Mouse (Mus musculus) intestine, embryonic 16.5 days (tissue): Measurements from ENCODE around the gene Map3k3. TPM values are rescaled to one million over a fixed set of nuclear protein-coding genes. Genes with fewer than 3 reads are reported as not detected.

ENCODE experiments used
- ATAC-seq: fragments of 200-750 bp; cut with Nextera tagmentation; 2 replicates; pipeline ENCODE4 v1.8.0; 2017; ENCODE audit warnings: moderate TSS enrichment, moderate library complexity
- H3K27ac ChIP-seq: fragments of 300-500 bp; sonication (generic); 2 replicates; pipeline ENCODE4 v1.5.1; 2014; ENCODE audit warnings: mild to moderate bottlenecking, low read length
- H3K27me3 ChIP-seq: fragments of 300-500 bp; sonication (generic); replicated peaks from 2 replicates; pipeline ENCODE4 v1.6.1; 2014; ENCODE audit warnings: low read length, control low read depth, mixed read lengths; ENCODE audit not compliant: control insufficient read depth, insufficient read depth
- H3K36me3 ChIP-seq: fragments of 300-500 bp; sonication (generic); 2 replicates; pipeline ENCODE4 v1.6.1; 2014; ENCODE audit warnings: low read length, control low read depth; ENCODE audit not compliant: control insufficient read depth, insufficient read depth
- H3K4me1 ChIP-seq: fragments of 300-500 bp; sonication (generic); 2 replicates; pipeline ENCODE4 v1.6.1; 2014; ENCODE audit warnings: low read length, control low read depth, mixed read lengths; ENCODE audit not compliant: control insufficient read depth, insufficient read depth
- H3K4me2 ChIP-seq: fragments of 300-500 bp; sonication (generic); 2 replicates; pipeline ENCODE4 v1.6.1; 2014; ENCODE audit warnings: low read depth, low read length, control low read depth
- H3K4me3 ChIP-seq: fragments of 300-500 bp; sonication (generic); 2 replicates; pipeline ENCODE4 v1.5.1; 2014; ENCODE audit warnings: mild to moderate bottlenecking, low read length
- H3K9ac ChIP-seq: fragments of 300-500 bp; sonication (generic); 2 replicates; pipeline ENCODE4 v1.6.1; 2014; ENCODE audit warnings: low read depth, low read length
- H3K9me3 ChIP-seq: fragments of 300-500 bp; sonication (generic); 2 replicates; pipeline ENCODE4 v1.6.1; 2016; ENCODE audit warnings: low read length, control low read depth; ENCODE audit not compliant: control insufficient read depth
- WGBS: fragments of 180-500 bp; shearing (Covaris S2); extraction: QIAGEN DNeasy Blood & Tissue Kit; methylation state at CpG from one replicate; pipeline ENCODE4 v1.1.7; 2014; 5-methylcytosine and 5-hydroxymethylcytosine counted together
- polyA plus RNA-seq: library from polyadenylated mRNA; unstranded; fragments of >200 nt; fragmentation: Nextera tagmentation; extraction: Ambion mirVana; gene quantifications from 2 replicates; pipeline ENCODE4 v1.2.1, GENCODE M21; 2015

Map3k3 gene
- 5.7 and 6.1 TPM in 2 replicates for polyA plus RNA-seq

- peak; percentile 99 for ATAC-seq
- under 1% methylated on average over 69 of the region's 69 CpGs for WGBS
- Histone ChIP-seq H3K9ac (peak within 1 kb of the TSS; percentile 94), H3K27ac (peak within 1 kb of the TSS; percentile 98), H3K9me3 (no peaks in the 10 kb centered on the region), H3K27me3 (no peaks in the 10 kb centered on the region), H3K4me1 (peaks cover 9% of the 10 kb centered on the region; the same call in 1 of the 2 replicates), H3K4me3 (peak within 1 kb of the TSS; percentile 96), H3K4me2 (peak within 1 kb of the TSS; percentile 84), H3K36me3 (no peaks in the 10 kb centered on the region)
Measured at GRCm38 (mm10) chr11:106083708-106084701, at the start of gene Map3k3. Gene Map3k3 (plus strand): TSS chr11:106084613.

DNA sequence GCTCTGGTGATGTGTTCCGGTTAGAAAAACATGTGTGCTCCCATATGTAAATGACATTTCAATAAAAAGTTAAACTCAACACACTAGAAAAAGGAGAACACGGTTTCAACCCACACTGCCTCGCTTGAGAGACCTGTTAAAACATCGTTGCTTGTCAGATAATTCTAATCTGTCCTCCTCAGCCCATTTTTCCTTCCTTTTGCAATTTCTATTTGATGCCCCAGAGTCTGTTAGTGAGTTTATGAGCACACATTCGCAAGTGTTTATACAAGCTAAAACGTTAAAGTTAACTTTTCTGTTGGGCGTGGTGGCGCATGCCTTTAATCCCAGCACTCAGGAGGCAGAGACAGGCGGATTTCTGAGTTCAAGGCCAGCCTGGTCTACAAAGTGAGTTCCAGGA, 49.4 kb upstream of the Map3k3 start:
- peaks cover 13% of the 10 kb centered on the region for H3K4me1 ChIP-seq
- no peaks in the 10 kb centered on the region for H3K27me3 ChIP-seq
- no peak overlapping the region for H3K9ac ChIP-seq
- no peak overlapping the region for H3K4me3 ChIP-seq
- no peak for ATAC-seq
- no peak overlapping the region for H3K4me2 ChIP-seq
- no peaks in the 10 kb centered on the region for H3K36me3 ChIP-seq
- H3K9me3 ChIP-seq = no peaks in the 10 kb centered on the region
- 84% methylated on average over 9 of the region's 9 CpGs for WGBS
- no peak overlapping the region for H3K27ac ChIP-seq

- Histone ChIP-seq H3K9ac (peak within 1 kb of the TSS; percentile 97), H3K4me2 (peak within 1 kb of the TSS; percentile 86), H3K27ac (peak within 1 kb of the TSS; percentile 89), H3K4me3 (peak within 1 kb of the TSS; percentile 99), H3K36me3 (no peaks in the 10 kb centered on the region), H3K27me3 (no peaks in the 10 kb centered on the region), H3K4me1 (peaks cover 13% of the 10 kb centered on the region), H3K9me3 (no peaks in the 10 kb centered on the region)
- WGBS = under 1% methylated on average over 66 of the region's 66 CpGs
- peak; percentile 99 for ATAC-seq
Measured at GRCm38 (mm10) chr11:106036548-106037417, 47.6 kb upstream of the Map3k3 start, which contains the start of gene Dcaf7. Gene Dcaf7 (plus strand): TSS chr11:106036872.

DNA sequence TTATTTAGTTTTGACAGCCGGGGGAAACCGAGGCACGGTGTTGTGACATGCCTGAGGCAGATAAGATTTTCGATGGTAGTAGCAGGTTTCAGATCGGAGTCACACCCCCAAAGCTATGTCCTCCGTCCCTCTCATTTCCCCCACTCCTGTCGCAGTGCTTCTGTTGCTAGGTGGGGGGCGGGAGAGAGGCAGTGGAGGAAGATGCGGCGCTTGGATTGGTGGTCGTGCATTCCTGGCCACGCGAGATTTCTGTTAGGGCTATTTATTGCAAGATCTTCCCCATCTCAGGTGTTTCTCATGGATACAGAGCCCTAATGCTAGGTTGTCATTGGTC, 47.0 kb upstream of the Map3k3 start:
- Histone ChIP-seq H3K9me3 (no peaks in the 10 kb centered on the region), H3K36me3 (no peaks in the 10 kb centered on the region), H3K27me3 (no peaks in the 10 kb centered on the region), H3K4me2 (peak overlapping the region; percentile 86), H3K27ac (peak overlapping the region; percentile 89), H3K4me1 (peaks cover 13% of the 10 kb centered on the region), H3K9ac (peak overlapping the region; percentile 97), H3K4me3 (peak overlapping the region; percentile 99)
- under 1% methylated on average over 13 of the region's 13 CpGs for WGBS
- no peak for ATAC-seq

DNA sequence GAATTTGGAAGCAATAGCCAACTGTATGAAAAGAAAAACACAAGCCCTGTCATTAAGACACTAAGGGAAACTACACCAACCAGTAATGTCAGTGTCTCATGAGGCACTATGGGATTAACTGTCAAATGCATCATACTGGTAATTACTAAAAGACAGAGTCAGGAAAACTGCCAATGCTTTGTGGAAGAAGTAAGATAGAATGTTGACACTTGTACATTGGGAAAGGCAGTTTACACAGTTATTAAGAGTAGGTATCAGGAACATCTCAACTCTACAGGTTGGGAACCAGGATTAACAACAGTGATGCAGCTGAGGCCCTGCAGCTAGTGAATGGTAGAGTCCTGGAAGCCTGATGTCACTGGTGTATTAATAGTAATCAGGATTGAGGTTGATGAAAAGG, 40.1 kb upstream of the Map3k3 start:
- H3K4me1 ChIP-seq = no peaks in the 10 kb centered on the region
- H3K9ac ChIP-seq = no peak overlapping the region
- no peaks in the 10 kb centered on the region for H3K27me3 ChIP-seq
- H3K4me2 ChIP-seq = no peak overlapping the region
- H3K9me3 ChIP-seq = no peaks in the 10 kb centered on the region
- H3K36me3 ChIP-seq = peaks cover 6% of the 10 kb centered on the region; the same call in 1 of the 2 replicates
- ATAC-seq = no peak
- no peak overlapping the region for H3K4me3 ChIP-seq
- 0 out of 2 replicates have a peak overlapping the region, but pooled peaks have one; percentile 37 for H3K27ac ChIP-seq

DNA sequence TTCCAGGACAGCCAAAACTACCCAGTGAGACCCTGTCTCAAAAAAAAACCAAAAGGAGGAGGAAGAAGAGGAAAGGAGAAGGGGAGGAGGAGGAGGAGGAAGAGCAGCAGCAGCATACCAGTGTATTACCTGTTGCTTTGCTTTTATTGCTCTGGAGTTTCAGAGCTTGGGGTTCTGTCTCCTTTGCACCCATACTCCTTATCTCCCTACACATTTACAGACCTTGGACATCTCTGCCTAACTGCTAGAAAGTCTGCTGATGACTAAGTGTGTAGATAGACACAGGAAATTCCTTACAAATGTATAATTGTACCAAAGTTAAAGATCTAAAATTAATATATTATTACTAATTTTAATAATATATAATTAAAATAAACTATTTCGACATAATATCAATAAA, 39.2 kb upstream of the Map3k3 start:
- no peaks in the 10 kb centered on the region for H3K27me3 ChIP-seq
- H3K4me1 ChIP-seq = no peaks in the 10 kb centered on the region
- H3K9ac ChIP-seq = no peak overlapping the region
- H3K4me2 ChIP-seq = no peak overlapping the region
- WGBS = 94% methylated on average over 1 of the region's 1 CpGs
- peak overlapping the region; percentile 37; the same call in 1 of the 2 replicates for H3K27ac ChIP-seq
- H3K9me3 ChIP-seq = no peaks in the 10 kb centered on the region
- H3K36me3 ChIP-seq = peaks cover 6% of the 10 kb centered on the region; the same call in 1 of the 2 replicates
- ATAC-seq = peak; percentile 75
- no peak overlapping the region for H3K4me3 ChIP-seq

- H3K4me2 ChIP-seq = no peak overlapping the region
- peaks cover 6% of the 10 kb centered on the region; the same call in 1 of the 2 replicates for H3K36me3 ChIP-seq
- 94% methylated on average over 3 of the region's 3 CpGs for WGBS
- H3K27ac ChIP-seq = no peak overlapping the region
- H3K9ac ChIP-seq = no peak overlapping the region
- no peaks in the 10 kb centered on the region for H3K4me1 ChIP-seq
- no peaks in the 10 kb centered on the region for H3K9me3 ChIP-seq
- H3K27me3 ChIP-seq = no peaks in the 10 kb centered on the region
- H3K4me3 ChIP-seq = no peak overlapping the region
- ATAC-seq = no peak
Measured at GRCm38 (mm10) chr11:106045780-106046179, 38.6 kb upstream of the Map3k3 start.

DNA sequence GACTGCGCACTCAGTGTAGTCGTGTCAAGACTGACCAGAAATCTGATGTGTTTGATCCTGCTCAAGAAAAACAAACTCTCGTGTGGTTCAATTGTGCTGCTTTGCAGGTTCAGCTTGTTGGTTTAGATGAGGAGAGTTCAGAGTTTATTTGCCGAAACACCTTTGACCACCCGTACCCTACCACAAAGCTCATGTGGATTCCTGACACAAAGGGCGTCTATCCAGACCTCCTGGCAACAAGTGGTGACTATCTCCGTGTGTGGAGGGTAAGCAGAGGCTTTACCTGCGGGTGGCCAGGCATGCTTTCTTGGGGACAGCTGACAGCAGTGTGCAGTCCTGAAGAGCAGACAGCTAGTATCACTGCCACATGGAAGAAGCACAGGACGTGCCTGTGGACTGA, 37.8 kb upstream of the Map3k3 start:
- ATAC-seq = no peak
- Histone ChIP-seq H3K27me3 (no peaks in the 10 kb centered on the region), H3K4me1 (no peaks in the 10 kb centered on the region), H3K4me3 (no peak overlapping the region), H3K4me2 (no peak overlapping the region), H3K36me3 (peaks cover 6% of the 10 kb centered on the region; the same call in 1 of the 2 replicates), H3K9ac (no peak overlapping the region), H3K9me3 (no peaks in the 10 kb centered on the region), H3K27ac (no peak overlapping the region)
- WGBS = 82% methylated on average over 9 of the region's 9 CpGs

DNA sequence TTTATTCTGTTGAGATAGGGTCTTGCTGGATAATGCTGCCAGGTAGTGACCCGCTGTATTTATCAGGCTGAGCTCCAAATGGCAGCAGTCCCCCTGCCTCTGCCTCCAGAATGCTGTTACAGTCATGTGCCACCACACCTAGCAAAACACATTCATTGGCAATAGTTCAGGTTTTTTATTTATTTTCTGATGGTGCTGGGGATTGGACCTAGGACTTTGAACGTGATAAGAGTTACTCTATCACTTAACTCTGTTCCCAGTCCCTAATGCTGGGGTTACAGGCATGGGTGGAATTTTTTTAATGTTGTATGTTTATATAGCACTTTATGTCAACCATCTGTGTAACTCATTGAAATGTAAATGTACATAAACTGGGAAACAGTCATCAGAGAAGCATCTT, 30.5 kb upstream of the Map3k3 start:
- H3K9me3 ChIP-seq = no peaks in the 10 kb centered on the region
- peak overlapping the region; percentile 36; the same call in 1 of the 2 replicates for H3K27ac ChIP-seq
- peaks cover 11% of the 10 kb centered on the region; the same call in 1 of the 2 replicates for H3K36me3 ChIP-seq
- ATAC-seq = peak; percentile 56
- H3K9ac ChIP-seq = no peak overlapping the region
- H3K4me2 ChIP-seq = no peak overlapping the region
- WGBS = 76% methylated on average over 2 of the region's 2 CpGs
- H3K4me1 ChIP-seq = no peaks in the 10 kb centered on the region
- no peak overlapping the region for H3K4me3 ChIP-seq
- no peaks in the 10 kb centered on the region for H3K27me3 ChIP-seq
